Mouse (Mus musculus): ENCODE data around the gene Pcyt1b.

DNA sequence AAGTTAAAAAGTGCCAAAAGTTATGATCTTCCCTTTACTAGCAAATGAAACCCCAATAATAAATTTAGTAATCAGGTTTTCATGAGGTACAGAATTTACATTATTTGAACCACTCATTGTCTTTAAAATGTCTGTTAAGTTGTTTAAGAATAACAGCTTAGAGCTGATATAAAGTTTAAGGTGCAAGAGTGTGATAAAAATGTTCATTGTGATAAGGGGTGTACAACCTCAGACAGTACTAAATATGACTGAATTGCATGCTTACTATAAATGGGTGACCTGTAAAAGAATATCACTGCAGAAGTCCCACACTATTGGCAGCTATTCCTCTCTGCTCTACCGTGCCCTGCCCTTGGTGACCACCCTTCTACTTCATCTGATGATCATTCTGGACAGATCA, 134.9 kb downstream of the Pcyt1b start:
- TF ChIP-seq POLR2A (IDR thresholded peaks at IDR 0.05; ENCODE audit: borderline replicate concordance, control insufficient read depth, low read depth, low read length) (no peak), CTCF (IDR thresholded peaks at IDR 0.05; ENCODE audit: control insufficient read depth, insufficient read depth, low read length) (no peak)
